Mouse (Mus musculus): ENCODE results near the gene Kcnh5. TPM values are rescaled to one million over a fixed set of nuclear protein-coding genes. Genes with fewer than 3 reads are reported as not detected.

The Kcnh5 gene
- polyA plus RNA-seq, 1 experiment from 2014 or later, result 0.84 TPM

GRCm38 (mm10) chr12:75153076-75153568 is 24.0 kb downstream of the Kcnh5 start:
- 95% methylated on average over 2 of the region's 2 CpGs for WGBS
- Histone ChIP-seq H3K27me3 (ENCODE audit: control insufficient read depth, insufficient read depth, low read length) (no peaks in the 10 kb centered on the region), H3K4me1 (replicated peaks; ENCODE audit: control insufficient read depth, insufficient read depth, low read length) (no peaks in the 10 kb centered on the region), H3K9me3 (ENCODE audit: control insufficient read depth, low read length) (no peaks in the 10 kb centered on the region), H3K9ac (ENCODE audit: low read length) (no peak overlapping the region), H3K4me2 (ENCODE audit: low read depth, low read length, severe bottlenecking) (no peak overlapping the region), H3K27ac (ENCODE audit: low read depth, low read length) (no peak overlapping the region), H3K4me3 (ENCODE audit: low read depth, low read length) (no peak overlapping the region), H3K36me3 (ENCODE audit: control insufficient read depth, insufficient read depth, low read length) (no peaks in the 10 kb centered on the region)
- no peak for DNase-seq (ENCODE audit: low spot score)
- ATAC-seq (replicated peaks; ENCODE audit: low FRiP score), result no peak

- H3K27me3 ChIP-seq (ENCODE audit: control insufficient read depth, insufficient read depth, low read length), result no peaks in the 10 kb centered on the region
- no peak for DNase-seq (ENCODE audit: low spot score)
- no peak overlapping the region for H3K4me3 ChIP-seq (ENCODE audit: low read depth, low read length)
- no peaks in the 10 kb centered on the region for H3K9me3 ChIP-seq (ENCODE audit: control insufficient read depth, low read length)
- no peaks in the 10 kb centered on the region for H3K4me1 ChIP-seq (replicated peaks; ENCODE audit: control insufficient read depth, insufficient read depth, low read length)
- H3K36me3 ChIP-seq (ENCODE audit: control insufficient read depth, insufficient read depth, low read length), result no peaks in the 10 kb centered on the region
- no peak overlapping the region for H3K9ac ChIP-seq (ENCODE audit: low read length)
- 92% methylated on average over 1 of the region's 1 CpGs for WGBS
- H3K4me2 ChIP-seq (ENCODE audit: low read depth, low read length, severe bottlenecking), result no peak overlapping the region
- no peak for ATAC-seq (replicated peaks; ENCODE audit: low FRiP score)
- H3K27ac ChIP-seq (ENCODE audit: low read depth, low read length), result no peak overlapping the region
Observed at GRCm38 (mm10) chr12:75139792-75140191, 37.3 kb downstream of the Kcnh5 start.

- Histone ChIP-seq H3K4me2 (ENCODE audit: low read depth, low read length, severe bottlenecking) (no peak overlapping the region), H3K9me3 (ENCODE audit: control insufficient read depth, low read length) (no peaks in the 10 kb centered on the region), H3K27me3 (ENCODE audit: control insufficient read depth, insufficient read depth, low read length) (no peaks in the 10 kb centered on the region), H3K36me3 (ENCODE audit: control insufficient read depth, insufficient read depth, low read length) (no peaks in the 10 kb centered on the region), H3K4me1 (replicated peaks; ENCODE audit: control insufficient read depth, insufficient read depth, low read length) (no peaks in the 10 kb centered on the region), H3K27ac (ENCODE audit: low read depth, low read length) (no peak overlapping the region), H3K4me3 (ENCODE audit: low read depth, low read length) (no peak overlapping the region), H3K9ac (ENCODE audit: low read length) (no peak overlapping the region)
- 84% methylated on average over 5 of the region's 5 CpGs for WGBS
- ATAC-seq (replicated peaks; ENCODE audit: low FRiP score) (no peak), DNase-seq (ENCODE audit: low spot score) (no peak)
Observed at GRCm38 (mm10) chr12:75091921-75092320, 85.2 kb downstream of the Kcnh5 start.

- Histone ChIP-seq H3K4me3 (ENCODE audit: low read depth, low read length) (no peak overlapping the region), H3K27ac (ENCODE audit: low read depth, low read length) (no peak overlapping the region), H3K4me2 (ENCODE audit: low read depth, low read length, severe bottlenecking) (no peak overlapping the region), H3K27me3 (ENCODE audit: control insufficient read depth, insufficient read depth, low read length) (no peaks in the 10 kb centered on the region), H3K9ac (ENCODE audit: low read length) (no peak overlapping the region), H3K36me3 (ENCODE audit: control insufficient read depth, insufficient read depth, low read length) (no peaks in the 10 kb centered on the region), H3K4me1 (replicated peaks; ENCODE audit: control insufficient read depth, insufficient read depth, low read length) (no peaks in the 10 kb centered on the region), H3K9me3 (ENCODE audit: control insufficient read depth, low read length) (no peaks in the 10 kb centered on the region)
- no peak for ATAC-seq (replicated peaks; ENCODE audit: low FRiP score)
- 81% methylated on average over 1 of the region's 1 CpGs for WGBS
- DNase-seq (ENCODE audit: low spot score), result no peak
Observed at GRCm38 (mm10) chr12:75090957-75091356, 86.2 kb downstream of the Kcnh5 start.

GRCm38 (mm10) chr12:75077175-75077574 is 100.0 kb downstream of the Kcnh5 start:
- no peaks in the 10 kb centered on the region for H3K27me3 ChIP-seq (ENCODE audit: control insufficient read depth, insufficient read depth, low read length)
- ATAC-seq (replicated peaks; ENCODE audit: low FRiP score), result no peak
- DNase-seq (ENCODE audit: low spot score), result no peak
- H3K4me2 ChIP-seq (ENCODE audit: low read depth, low read length, severe bottlenecking), result no peak overlapping the region
- H3K9ac ChIP-seq (ENCODE audit: low read length), result no peak overlapping the region
- no peak overlapping the region for H3K4me3 ChIP-seq (ENCODE audit: low read depth, low read length)
- no peaks in the 10 kb centered on the region for H3K4me1 ChIP-seq (replicated peaks; ENCODE audit: control insufficient read depth, insufficient read depth, low read length)
- 80% methylated on average over 5 of the region's 5 CpGs for WGBS
- no peaks in the 10 kb centered on the region for H3K9me3 ChIP-seq (ENCODE audit: control insufficient read depth, low read length)
- H3K36me3 ChIP-seq (ENCODE audit: control insufficient read depth, insufficient read depth, low read length), result no peaks in the 10 kb centered on the region
- H3K27ac ChIP-seq (ENCODE audit: low read depth, low read length), result no peak overlapping the region

- DNase-seq (ENCODE audit: low spot score) (no peak), ATAC-seq (replicated peaks; ENCODE audit: low FRiP score) (no peak)
- Histone ChIP-seq H3K27ac (ENCODE audit: low read depth, low read length) (no peak overlapping the region), H3K36me3 (ENCODE audit: control insufficient read depth, insufficient read depth, low read length) (no peaks in the 10 kb centered on the region), H3K4me3 (ENCODE audit: low read depth, low read length) (no peak overlapping the region), H3K4me2 (ENCODE audit: low read depth, low read length, severe bottlenecking) (no peak overlapping the region), H3K27me3 (ENCODE audit: control insufficient read depth, insufficient read depth, low read length) (no peaks in the 10 kb centered on the region), H3K9me3 (ENCODE audit: control insufficient read depth, low read length) (no peaks in the 10 kb centered on the region), H3K9ac (ENCODE audit: low read length) (no peak overlapping the region), H3K4me1 (replicated peaks; ENCODE audit: control insufficient read depth, insufficient read depth, low read length) (no peaks in the 10 kb centered on the region)
- WGBS, result 100% methylated on average over 2 of the region's 2 CpGs
Observed at GRCm38 (mm10) chr12:75071043-75071442, 106.1 kb downstream of the Kcnh5 start.

- H3K27ac ChIP-seq (ENCODE audit: low read depth, low read length), result no peak overlapping the region
- H3K36me3 ChIP-seq (ENCODE audit: control insufficient read depth, insufficient read depth, low read length), result no peaks in the 10 kb centered on the region
- H3K4me1 ChIP-seq (replicated peaks; ENCODE audit: control insufficient read depth, insufficient read depth, low read length), result 0 out of 2 replicates have a peak, but pooled peaks cover 1% of the 10 kb centered on the region
- H3K4me3 ChIP-seq (ENCODE audit: low read depth, low read length), result no peak overlapping the region
- no peak overlapping the region for H3K9ac ChIP-seq (ENCODE audit: low read length)
- ATAC-seq (replicated peaks; ENCODE audit: low FRiP score), result peak; percentile 68; the same call in 1 of the 2 replicates
- H3K9me3 ChIP-seq (ENCODE audit: control insufficient read depth, low read length), result no peaks in the 10 kb centered on the region
- no peak overlapping the region for H3K4me2 ChIP-seq (ENCODE audit: low read depth, low read length, severe bottlenecking)
- H3K27me3 ChIP-seq (ENCODE audit: control insufficient read depth, insufficient read depth, low read length), result no peaks in the 10 kb centered on the region
- DNase-seq (ENCODE audit: low spot score), result no peak
Observed at GRCm38 (mm10) chr12:75062571-75062970, 114.6 kb downstream of the Kcnh5 start.

GRCm38 (mm10) chr12:75061731-75062130 is 115.4 kb downstream of the Kcnh5 start:
- no peaks in the 10 kb centered on the region for H3K36me3 ChIP-seq (ENCODE audit: control insufficient read depth, insufficient read depth, low read length)
- no peak overlapping the region for H3K4me3 ChIP-seq (ENCODE audit: low read depth, low read length)
- H3K9ac ChIP-seq (ENCODE audit: low read length), result no peak overlapping the region
- no peaks in the 10 kb centered on the region for H3K9me3 ChIP-seq (ENCODE audit: control insufficient read depth, low read length)
- 33% methylated on average over 4 of the region's 4 CpGs for WGBS
- no peak overlapping the region for H3K4me2 ChIP-seq (ENCODE audit: low read depth, low read length, severe bottlenecking)
- ATAC-seq (replicated peaks; ENCODE audit: low FRiP score), result 0 out of 2 replicates have a peak, but pooled peaks have one; percentile 35
- DNase-seq (ENCODE audit: low spot score), result no peak
- no peaks in the 10 kb centered on the region for H3K27me3 ChIP-seq (ENCODE audit: control insufficient read depth, insufficient read depth, low read length)
- 0 out of 2 replicates have a peak, but pooled peaks cover 1% of the 10 kb centered on the region for H3K4me1 ChIP-seq (replicated peaks; ENCODE audit: control insufficient read depth, insufficient read depth, low read length)
- no peak overlapping the region for H3K27ac ChIP-seq (ENCODE audit: low read depth, low read length)

- H3K4me2 ChIP-seq (ENCODE audit: low read depth, low read length, severe bottlenecking), result no peak overlapping the region
- no peaks in the 10 kb centered on the region for H3K36me3 ChIP-seq (ENCODE audit: control insufficient read depth, insufficient read depth, low read length)
- H3K27ac ChIP-seq (ENCODE audit: low read depth, low read length), result no peak overlapping the region
- H3K4me1 ChIP-seq (replicated peaks; ENCODE audit: control insufficient read depth, insufficient read depth, low read length), result no peaks in the 10 kb centered on the region
- ATAC-seq (replicated peaks; ENCODE audit: low FRiP score), result no peak
- WGBS, result 70% methylated on average over 1 of the region's 1 CpGs
- H3K9me3 ChIP-seq (ENCODE audit: control insufficient read depth, low read length), result no peaks in the 10 kb centered on the region
- no peak overlapping the region for H3K9ac ChIP-seq (ENCODE audit: low read length)
- no peak for DNase-seq (ENCODE audit: low spot score)
- no peak overlapping the region for H3K4me3 ChIP-seq (ENCODE audit: low read depth, low read length)
- no peaks in the 10 kb centered on the region for H3K27me3 ChIP-seq (ENCODE audit: control insufficient read depth, insufficient read depth, low read length)
Observed at GRCm38 (mm10) chr12:75053731-75054130, 123.4 kb downstream of the Kcnh5 start.

All from forebrain, embryonic 11.5 days (tissue).